Mouse (Mus musculus) ES-Bruce4 (cell line): ENCODE measurements around the gene Usp7.

ENCODE experiments used
- CTCF ChIP-seq: IDR thresholded peaks from one replicate; pipeline ENCODE4 v1.8.1; 2011; ENCODE audit warnings: low read depth, low read length
- EP300 ChIP-seq: IDR thresholded peaks from 2 replicates; pipeline ENCODE4 v1.6.1; 2011; ENCODE audit warnings: low read depth, low read length; ENCODE audit not compliant: insufficient read depth
- POLR2A ChIP-seq: IDR thresholded peaks from one replicate; pipeline ENCODE4 v1.8.1; 2011; ENCODE audit warnings: low read length; ENCODE audit not compliant: insufficient read depth

DNA sequence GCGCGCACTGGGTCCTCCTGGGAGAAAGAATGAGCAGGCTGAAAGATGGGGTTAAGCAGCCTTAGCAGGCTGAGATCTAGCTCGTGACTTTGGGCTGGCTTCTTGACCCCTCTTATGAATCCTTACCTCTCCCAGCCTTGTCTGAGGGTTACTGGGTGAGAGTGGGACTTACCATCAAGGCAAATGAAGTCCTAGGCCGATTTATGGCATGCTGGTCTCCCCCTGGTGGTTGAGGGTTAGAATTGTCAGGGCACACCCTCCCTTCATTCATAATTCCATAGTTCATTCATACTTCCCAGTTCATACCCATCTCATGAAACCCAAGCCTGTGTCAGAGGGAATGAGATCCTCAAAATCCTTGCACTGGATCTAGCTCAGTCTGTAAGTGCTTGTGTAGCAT lies 115.3 kb downstream of the Usp7 start:
- no peak for TF ChIP-seq POLR2A
- TF ChIP-seq CTCF, result peak; percentile 69
- TF ChIP-seq EP300, result no peak
